13 mouse cellular contexts compared by ENCODE assay signal in genomic region chr6:117788580-117789540, GRCm38 (mm10). TPM values are rescaled to one million over a fixed set of nuclear protein-coding genes. Genes with fewer than 3 reads are reported as not detected.
DNase-seq lines count a peak whose midpoint lies in the region; ATAC-seq lines count a peak whose summit lies in the region.
"Had no signal": no experiment of that assay in that cellular context is flagged by ENCODE, and none has a peak within 500 bp of the region (broad histone marks: within the 10 kb centered on the region; RNA-seq: fewer than 3 reads in every experiment).

No protein-coding gene starts in this region.

- no peak for ATAC-seq in megakaryocyte progenitor cell, adult 5-6 weeks (replicated peaks; ENCODE audit: poor library complexity)
- ATAC-seq: CD4-positive, CD25-positive, alpha-beta regulatory T cell, adult 4 months; Patski had no signal

- peak; percentile 12 for DNase-seq in kidney, adult 11 months
- DNase-seq in kidney, adult 18-20 months, result no peak
- peak; percentile 20 for DNase-seq in urinary bladder, postnatal 14 days (ENCODE audit: low spot score)
- DNase-seq in urinary bladder, adult 18-20 months (ENCODE audit: low spot score in 2 of 2), result no peak
- peak; percentile 38 to 63 for DNase-seq in kidney, postnatal 25 days
- no peak for DNase-seq in left cerebral cortex, adult 9 months (ENCODE audit: low spot score in 2 of 2)
- DNase-seq in adrenal gland, adult (ENCODE audit: inconsistent age in 2 of 2, low spot score in 1 of 2), result no peak
- DNase-seq: adrenal gland, postnatal 25 days; cerebellum, postnatal 14 days; right cerebral cortex, postnatal 4 days had no signal

RNA-seq across cellular contexts. Expression of gene Zfp637, which starts 52.1 kb away (rescaled TPM):
- total RNA-seq in megakaryocyte progenitor cell, adult 5-6 weeks (2015), result 35.4 and 39.7 TPM in 2 replicates
- total RNA-seq in megakaryocyte progenitor cell, adult 5-6 weeks (2017), result 27.8 and 28.1 TPM in 2 replicates

Comparison
In these comparisons a context has a peak if more than half of its experiments do, and no peak if none do; other contexts are left out.
1. DNase-seq: peak in kidney, adult 11 months (single experiment), urinary bladder, postnatal 14 days (single experiment) and kidney, postnatal 25 days (2 of 2); none in kidney, adult 18-20 months (single experiment), urinary bladder, adult 18-20 months (0 of 2), left cerebral cortex, adult 9 months (0 of 2) and adrenal gland, adult (0 of 2).